Mouse (Mus musculus) embryonic facial prominence, embryonic 15.5 days (tissue): ENCODE data around the gene Rnf151. TPM values are rescaled to one million over a fixed set of nuclear protein-coding genes. Genes with fewer than 3 reads are reported as not detected.
"Not testable (repeated sequence)": the region's sequence is repeated elsewhere in the genome, so short reads cannot be mapped to it uniquely, and the experiment has no call there.

Experiments used
- ATAC-seq: fragments of 200-750 bp; cut with Nextera tagmentation; 2 replicates; pipeline ENCODE4 v1.8.0; 2017; ENCODE audit warnings: low read depth, moderate TSS enrichment; ENCODE audit not compliant: insufficient number of reproducible peaks, low FRiP score, low TSS enrichment
- H3K27ac ChIP-seq: fragments of 300-500 bp; sonication (generic); replicated peaks from 2 replicates; pipeline ENCODE4 v1.5.1; 2015; ENCODE audit warnings: mild to moderate bottlenecking, inconsistent platforms
- H3K27me3 ChIP-seq: fragments of 300-500 bp; sonication (generic); 2 replicates; pipeline ENCODE4 v1.6.1; 2015; ENCODE audit warnings: inconsistent platforms
- H3K36me3 ChIP-seq: fragments of 300-500 bp; sonication (generic); 2 replicates; pipeline ENCODE4 v1.6.1; 2015; ENCODE audit warnings: mild to moderate bottlenecking, inconsistent platforms
- H3K4me1 ChIP-seq: fragments of 300-500 bp; sonication (generic); 2 replicates; pipeline ENCODE4 v1.6.1; 2015; ENCODE audit warnings: inconsistent platforms
- H3K4me2 ChIP-seq: fragments of 300-500 bp; sonication (generic); replicated peaks from 2 replicates; pipeline ENCODE4 v1.6.1; 2015; ENCODE audit warnings: mild to moderate bottlenecking, inconsistent platforms
- H3K4me3 ChIP-seq: fragments of 300-500 bp; sonication (generic); replicated peaks from 2 replicates; pipeline ENCODE4 v1.5.1; 2015; ENCODE audit warnings: mild to moderate bottlenecking, inconsistent platforms
- H3K9ac ChIP-seq: fragments of 300-500 bp; sonication (generic); 2 replicates; pipeline ENCODE4 v1.6.1; 2015; ENCODE audit warnings: inconsistent platforms
- H3K9me3 ChIP-seq: fragments of 300-500 bp; sonication (generic); replicated peaks from 2 replicates; pipeline ENCODE4 v1.6.1; 2016; ENCODE audit warnings: inconsistent platforms
- WGBS: fragments of 180-500 bp; shearing (Covaris S2); methylation state at CpG from one replicate; pipeline ENCODE4 v1.1.7; 2015; 5-methylcytosine and 5-hydroxymethylcytosine counted together
- polyA plus RNA-seq: library from polyadenylated mRNA; unstranded; fragments of >200 nt; fragmentation: Nextera tagmentation; extraction: Ambion mirVana; gene quantifications from 2 replicates; pipeline ENCODE4 v1.2.1, GENCODE M21; 2015

Gene Rnf151
- polyA plus RNA-seq, 1 experiment from 2014 or later = 0.24 TPM

- peaks cover 24% of the 10 kb centered on the region for H3K36me3 ChIP-seq
- 67% methylated on average over 7 of the region's 7 CpGs for WGBS
- H3K4me2 ChIP-seq = peak overlapping the region; percentile 68
- peak overlapping the region; percentile 22; the same call in 1 of the 2 replicates for H3K9ac ChIP-seq
- H3K27me3 ChIP-seq, ATAC-seq, H3K27ac ChIP-seq, H3K9me3 ChIP-seq: not testable (repeated sequence)
- H3K4me3 ChIP-seq = peak overlapping the region; percentile 93
- peaks cover 32% of the 10 kb centered on the region for H3K4me1 ChIP-seq
Measured at GRCm38 (mm10) chr17:24721383-24721955, 3.6 kb upstream of the Rnf151 start.

GRCm38 (mm10) chr17:24720616-24721015 is 2.8 kb upstream of the Rnf151 start:
- peaks cover 29% of the 10 kb centered on the region for H3K36me3 ChIP-seq
- H3K4me3 ChIP-seq = peak overlapping the region; percentile 93
- peak overlapping the region; percentile 78 for H3K9ac ChIP-seq
- peak overlapping the region; percentile 89; the same call in 1 of the 2 replicates for H3K27ac ChIP-seq
- H3K27me3 ChIP-seq, H3K9me3 ChIP-seq, ATAC-seq: not testable (repeated sequence)
- WGBS = 0% methylated on average over 11 of the region's 11 CpGs
- H3K4me1 ChIP-seq = peaks cover 32% of the 10 kb centered on the region
- H3K4me2 ChIP-seq = peak overlapping the region; percentile 68

DNA sequence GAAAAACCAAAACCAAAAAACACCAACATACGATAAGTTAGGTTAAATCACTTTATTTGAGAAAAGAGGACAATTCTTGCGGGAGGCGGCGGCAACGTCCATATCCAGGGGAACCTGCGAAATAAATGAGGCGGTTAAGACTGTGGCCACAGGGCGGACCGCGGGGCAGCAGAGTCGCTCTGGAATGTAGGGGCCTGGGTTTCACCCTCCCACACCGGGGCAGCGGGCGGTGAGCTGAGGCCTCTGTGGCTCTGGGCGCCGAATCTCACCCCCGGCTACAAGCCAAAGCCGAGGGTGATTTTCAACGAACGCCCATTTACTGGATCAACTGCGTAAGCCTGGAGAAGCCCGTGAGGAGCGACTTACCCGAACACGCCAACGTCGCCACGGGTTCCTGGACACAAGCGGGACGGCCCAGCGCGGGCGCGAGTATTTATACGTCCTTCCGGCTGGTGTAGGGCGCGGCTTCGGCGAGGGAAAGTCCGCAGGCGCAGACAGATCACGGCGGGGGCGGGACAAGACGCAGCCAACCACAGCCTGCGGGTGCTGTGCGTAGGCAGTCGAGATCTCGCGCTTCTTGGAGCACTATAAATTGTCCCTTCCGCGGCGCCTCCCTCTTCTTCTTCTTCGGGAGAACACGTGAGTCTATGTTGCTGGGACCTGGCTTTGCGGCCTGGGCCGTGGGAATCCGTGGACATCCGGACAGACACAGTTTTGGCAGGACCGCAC is 1.8 kb upstream of the Rnf151 start:
- WGBS = under 1% methylated on average over 61 of the region's 61 CpGs
- peaks cover 35% of the 10 kb centered on the region for H3K36me3 ChIP-seq
- peak; percentile 99 for ATAC-seq

DNA sequence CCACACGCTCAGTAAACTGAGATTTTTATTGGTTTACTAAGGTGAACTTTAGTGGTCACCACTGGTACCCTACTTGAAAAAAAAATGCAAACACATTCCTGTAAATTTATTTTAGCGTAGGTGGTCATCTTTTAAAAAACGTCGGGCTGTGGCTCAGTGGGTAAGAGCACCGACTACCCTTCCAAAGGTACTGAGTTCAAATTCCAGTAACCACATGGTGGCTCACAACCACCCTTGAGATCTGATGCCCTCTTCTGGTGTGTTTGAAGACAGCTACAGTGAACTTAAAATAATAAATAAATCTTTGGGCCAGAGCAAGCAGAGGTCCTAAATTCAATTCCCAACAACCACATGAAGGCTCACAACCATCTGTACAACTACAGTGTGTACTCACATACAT is 1.1 kb upstream of the Rnf151 start:
- H3K27ac ChIP-seq, H3K27me3 ChIP-seq, H3K9me3 ChIP-seq, ATAC-seq: not testable (repeated sequence)
- WGBS = 58% methylated on average over 5 of the region's 5 CpGs
- peaks cover 35% of the 10 kb centered on the region for H3K36me3 ChIP-seq
- H3K4me1 ChIP-seq = peaks cover 32% of the 10 kb centered on the region
- H3K4me3 ChIP-seq = peak overlapping the region; percentile 93
- peak overlapping the region; percentile 56 for H3K4me2 ChIP-seq
- peak overlapping the region; percentile 95 for H3K9ac ChIP-seq

More for the DNA sequence above, 1.8 kb upstream of the Rnf151 start:
- no peaks in the 10 kb centered on the region for H3K27me3 ChIP-seq
- H3K9ac ChIP-seq = peak overlapping the region; percentile 95
- no peaks in the 10 kb centered on the region for H3K9me3 ChIP-seq
- peak overlapping the region; percentile 68 for H3K4me2 ChIP-seq
- H3K4me1 ChIP-seq = peaks cover 32% of the 10 kb centered on the region
- peak overlapping the region; percentile 89 for H3K27ac ChIP-seq
- peak overlapping the region; percentile 93 for H3K4me3 ChIP-seq

GRCm38 (mm10) chr17:24716166-24716682 is 1.6 kb downstream of the Rnf151 start:
- ATAC-seq = no peak
- H3K27me3 ChIP-seq = no peaks in the 10 kb centered on the region
- no peaks in the 10 kb centered on the region for H3K9me3 ChIP-seq
- H3K4me1 ChIP-seq = peaks cover 8% of the 10 kb centered on the region
- H3K36me3 ChIP-seq = peaks cover 21% of the 10 kb centered on the region
- no peak overlapping the region for H3K9ac ChIP-seq
- no peak overlapping the region for H3K27ac ChIP-seq
- H3K4me3 ChIP-seq = no peak overlapping the region
- WGBS = 93% methylated on average over 15 of the region's 15 CpGs
- H3K4me2 ChIP-seq = no peak overlapping the region

DNA sequence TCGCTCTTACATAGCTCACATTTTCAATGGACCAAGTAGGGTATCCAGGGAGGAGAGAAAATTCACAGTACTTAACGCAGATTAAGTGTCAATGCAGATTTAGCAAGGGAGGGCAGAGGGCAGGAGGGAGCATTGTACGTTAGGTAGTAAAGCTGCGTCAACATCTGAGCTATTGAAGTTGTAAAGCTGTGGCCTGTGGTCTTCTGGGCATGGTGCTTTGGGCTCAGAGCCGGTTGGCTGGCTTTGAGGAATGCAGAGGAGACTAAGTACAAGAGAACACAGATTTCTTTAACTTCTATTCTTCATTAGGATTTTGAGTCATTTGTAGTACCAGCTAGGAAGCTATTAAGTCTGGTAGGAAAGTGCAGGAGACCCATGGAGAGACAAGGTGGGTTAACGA is 2.3 kb downstream of the Rnf151 start:
- Histone ChIP-seq H3K36me3 (peaks cover 21% of the 10 kb centered on the region), H3K9ac (no peak overlapping the region), H3K4me3 (no peak overlapping the region), H3K4me2 (no peak overlapping the region), H3K4me1 (peaks cover 7% of the 10 kb centered on the region), H3K27ac (no peak overlapping the region), H3K27me3 (no peaks in the 10 kb centered on the region), H3K9me3 (no peaks in the 10 kb centered on the region)
- 72% methylated on average over 6 of the region's 6 CpGs for WGBS
- no peak for ATAC-seq

GRCm38 (mm10) chr17:24708646-24709045 is 9.2 kb downstream of the Rnf151 start:
- Histone ChIP-seq H3K27ac (no peak overlapping the region), H3K4me2 (peak overlapping the region; percentile 72), H3K9ac (no peak overlapping the region), H3K36me3 (peaks cover 19% of the 10 kb centered on the region), H3K9me3 (no peaks in the 10 kb centered on the region), H3K27me3 (no peaks in the 10 kb centered on the region), H3K4me1 (peaks cover 17% of the 10 kb centered on the region), H3K4me3 (peak overlapping the region; percentile 87)
- WGBS = 39% methylated on average over 2 of the region's 2 CpGs
- ATAC-seq = no peak

DNA sequence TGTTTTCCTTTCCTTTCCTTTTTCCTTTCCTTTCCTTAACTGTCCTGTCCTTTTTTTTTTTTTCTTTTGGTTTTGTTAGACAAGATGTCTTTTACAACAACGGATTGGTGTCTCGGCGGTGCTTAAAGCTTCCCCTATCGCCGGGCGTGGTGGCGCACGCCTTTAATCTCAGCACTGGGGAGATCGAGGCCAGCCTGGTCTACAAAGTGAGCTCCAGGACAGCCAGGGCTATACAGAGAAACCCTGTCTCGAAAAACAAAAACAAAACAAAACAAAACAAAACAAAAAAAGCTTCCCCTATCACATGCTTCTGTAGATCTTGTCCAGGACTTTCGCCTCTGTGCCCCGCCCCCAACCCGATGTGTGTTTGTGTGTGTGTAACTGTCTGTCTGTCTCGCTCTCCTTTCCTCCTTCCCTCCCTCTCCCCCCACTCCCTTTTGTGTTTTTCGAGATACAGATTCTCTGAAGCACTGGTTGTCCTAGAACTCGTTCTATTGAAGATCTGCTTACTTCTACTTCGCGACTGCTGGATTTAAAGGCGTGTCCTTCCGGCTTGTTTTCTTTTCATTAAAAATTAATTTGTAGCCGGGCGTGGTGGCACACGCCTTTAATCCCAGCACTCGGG is 9.9 kb downstream of the Rnf151 start:
- H3K9me3 ChIP-seq = no peaks in the 10 kb centered on the region
- peak overlapping the region; percentile 79; the same call in 1 of the 2 replicates for H3K9ac ChIP-seq
- ATAC-seq = no peak
- H3K27ac ChIP-seq = peak overlapping the region; percentile 84
- WGBS = 3% methylated on average over 24 of the region's 24 CpGs
- H3K4me3 ChIP-seq = peak overlapping the region; percentile 87
- peaks cover 17% of the 10 kb centered on the region for H3K4me1 ChIP-seq
- H3K27me3 ChIP-seq = no peaks in the 10 kb centered on the region
- H3K4me2 ChIP-seq = peak overlapping the region; percentile 72
- H3K36me3 ChIP-seq = peaks cover 22% of the 10 kb centered on the region

DNA sequence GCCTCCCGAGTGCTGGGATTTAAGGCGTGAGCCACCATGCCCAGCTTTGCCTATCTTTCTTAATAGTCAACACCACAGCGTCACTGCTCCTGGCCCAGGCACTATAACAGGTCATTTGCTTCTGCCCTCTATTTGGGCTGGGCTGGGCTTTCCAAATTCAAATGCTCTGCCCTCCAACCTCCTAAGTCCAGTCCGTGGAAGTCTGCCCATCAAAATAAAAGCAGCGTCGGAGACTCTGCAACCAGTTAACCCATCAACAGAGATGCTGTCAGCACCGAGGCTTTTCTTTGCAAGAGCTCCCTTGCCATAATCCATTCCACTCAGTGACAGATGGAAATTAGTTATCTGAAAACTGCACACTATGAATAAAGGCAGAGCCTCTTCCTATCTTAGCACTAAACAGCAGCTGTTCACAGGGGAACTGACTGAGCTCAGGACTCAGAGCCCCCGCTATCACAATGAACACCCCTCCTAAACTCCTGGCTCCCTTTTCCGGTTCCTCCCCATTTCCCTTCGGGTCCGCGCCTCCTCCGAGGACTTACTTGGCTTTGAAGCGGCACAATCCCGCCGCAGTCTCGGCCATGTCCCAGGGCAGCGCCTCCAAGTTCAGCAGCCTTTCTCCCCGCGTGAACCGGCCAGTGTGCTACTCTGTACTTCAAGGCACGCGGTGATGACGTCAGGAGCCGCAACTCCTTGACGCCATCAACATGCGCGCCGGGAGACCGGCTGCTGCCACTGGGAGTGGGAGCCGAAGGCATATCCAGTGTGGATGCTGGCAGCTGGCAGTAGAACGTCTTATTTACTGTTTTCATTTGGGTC is 10.7 kb downstream of the Rnf151 start, which contains the start of gene Tbl3:
Gene Tbl3, minus strand, starts transcription at position 679 of the 819 bp plus-strand sequence.
- Histone ChIP-seq H3K4me2 (peak within 1 kb of the TSS; percentile 72), H3K9me3 (no peaks in the 10 kb centered on the region), H3K4me1 (peaks cover 17% of the 10 kb centered on the region), H3K27ac (peak within 1 kb of the TSS; percentile 84), H3K36me3 (peaks cover 28% of the 10 kb centered on the region), H3K9ac (peak within 1 kb of the TSS; percentile 79), H3K4me3 (peak within 1 kb of the TSS; percentile 87), H3K27me3 (no peaks in the 10 kb centered on the region)
- ATAC-seq = peak; percentile 80
- 4% methylated on average over 32 of the region's 32 CpGs for WGBS

DNA sequence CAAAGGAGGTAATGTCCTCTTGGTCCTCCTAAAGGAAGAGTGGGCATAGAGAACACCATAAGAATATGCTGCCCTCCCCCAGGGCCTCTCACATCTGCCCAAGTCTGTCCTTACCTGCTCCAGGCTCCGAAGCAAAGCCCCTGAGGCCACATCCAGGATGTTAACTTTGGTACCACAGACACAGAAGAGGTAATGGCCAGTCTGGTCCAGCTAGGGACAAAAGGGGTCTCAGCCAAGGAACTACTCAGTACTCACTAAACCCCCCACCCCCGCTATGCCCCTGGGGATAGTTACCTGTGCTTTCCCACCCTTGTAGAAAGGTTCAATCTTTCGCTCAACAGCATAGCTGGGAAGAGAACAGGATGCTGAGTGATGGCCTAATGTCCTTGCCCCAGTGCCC is 12.0 kb downstream of the Rnf151 start:
- Histone ChIP-seq H3K4me2 (no peak overlapping the region), H3K4me3 (no peak overlapping the region), H3K9ac (no peak overlapping the region)

More for the DNA sequence above, 12.0 kb downstream of the Rnf151 start:
- Histone ChIP-seq H3K36me3 (peaks cover 41% of the 10 kb centered on the region), H3K4me1 (peaks cover 17% of the 10 kb centered on the region), H3K9me3 (no peaks in the 10 kb centered on the region), H3K27ac (no peak overlapping the region), H3K27me3 (no peaks in the 10 kb centered on the region)
- WGBS = 91% methylated on average over 3 of the region's 3 CpGs
- ATAC-seq = no peak
